Mouse (Mus musculus) forelimb bud, embryonic 11.5 days (tissue): ENCODE measurements at regions not wholly inside any gene's neighbourhood (a gene's known extent, or its start where the extent isn't known, plus 50 kb on each side); places are given as distances from the start of the nearest gene placed in this dataset.

Source experiments
- DNase-seq: peaks from one replicate; pipeline ENCODE4 v3.0.0-alpha.2; 2012; ENCODE audit warnings: low read depth, low spot score

DNA sequence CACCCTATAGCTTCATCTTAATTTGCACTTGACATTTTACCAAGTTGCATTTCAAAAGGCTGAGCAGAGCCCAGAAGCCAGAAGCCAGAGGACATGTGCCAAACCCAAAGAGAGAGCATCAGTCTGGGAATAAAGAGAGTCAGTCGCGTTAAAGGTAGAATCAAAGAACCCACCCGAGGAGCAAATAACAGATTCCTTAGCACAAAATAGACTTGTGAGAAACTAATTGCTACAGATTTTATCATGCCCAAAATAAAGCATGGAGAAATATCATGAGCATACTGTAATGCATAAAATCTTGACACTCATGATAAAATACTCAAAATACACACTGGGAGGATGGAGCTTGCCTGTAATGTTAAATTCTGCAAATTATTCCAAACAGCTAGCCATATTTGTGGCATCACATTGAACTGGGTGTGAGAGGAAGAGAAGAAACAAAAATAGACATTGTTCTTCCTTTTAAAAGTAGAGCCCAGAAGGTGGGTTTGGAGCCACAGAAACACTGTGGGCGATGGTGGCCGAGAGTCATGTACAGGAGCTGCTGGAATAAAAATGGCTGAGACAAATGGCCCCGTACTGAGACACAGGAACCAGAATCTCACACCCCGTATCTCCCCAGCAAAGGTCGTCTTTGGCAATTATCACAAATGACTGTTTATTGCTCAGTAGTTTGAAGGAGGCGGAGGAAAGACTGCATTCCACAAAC, 317.2 kb downstream of the Klf6 start:
- no peak for DNase-seq

GRCm38 (mm10) chr13:6189133-6189532, 327.9 kb downstream of the Klf6 start:
- DNase-seq = no peak

GRCm38 (mm10) chr13:6189566-6189965, 328.3 kb downstream of the Klf6 start:
- DNase-seq = no peak

- no peak for DNase-seq
These were observed 330.1 kb downstream of the Klf6 start for GRCm38 (mm10) chr13:6191186-6191914.

DNA sequence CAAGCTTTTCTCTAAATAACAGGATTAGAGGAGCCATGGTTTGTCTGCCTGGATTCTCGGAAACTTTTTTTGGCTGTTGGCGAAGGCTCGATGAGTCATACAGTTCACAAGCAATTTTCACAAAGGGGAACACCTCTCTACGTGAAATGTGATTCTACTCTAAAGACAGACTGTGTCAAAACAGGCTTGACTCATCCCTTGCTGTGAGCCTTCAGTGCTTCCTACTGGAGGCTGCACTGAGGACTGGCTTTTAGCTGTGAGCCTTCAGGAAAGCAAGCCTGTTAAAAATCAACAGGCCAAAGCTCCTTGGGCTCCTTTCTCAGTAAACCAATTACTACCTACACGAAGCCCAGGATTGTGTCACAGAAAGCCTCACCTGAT, 330.6 kb downstream of the Klf6 start:
- DNase-seq = no peak

DNA sequence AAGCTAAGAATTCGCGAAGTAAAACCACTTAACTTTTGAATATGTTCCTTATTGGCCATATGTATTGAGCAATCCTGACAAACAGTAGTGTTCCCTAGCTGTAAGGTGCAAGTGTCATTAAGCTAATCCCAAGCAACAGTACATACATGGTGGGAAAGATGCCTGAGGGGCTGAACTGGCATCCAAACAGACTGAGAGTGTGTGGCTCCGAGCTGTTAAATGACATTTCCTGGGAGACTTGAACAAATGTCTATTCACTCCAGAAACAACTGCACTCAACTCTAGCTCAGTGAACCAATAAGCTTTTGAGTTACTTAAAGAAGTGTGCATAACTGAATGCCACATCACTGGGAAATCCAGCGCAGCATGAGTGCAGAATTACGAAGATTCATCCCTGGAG, 335.4 kb downstream of the Klf6 start:
- no peak for DNase-seq

DNA sequence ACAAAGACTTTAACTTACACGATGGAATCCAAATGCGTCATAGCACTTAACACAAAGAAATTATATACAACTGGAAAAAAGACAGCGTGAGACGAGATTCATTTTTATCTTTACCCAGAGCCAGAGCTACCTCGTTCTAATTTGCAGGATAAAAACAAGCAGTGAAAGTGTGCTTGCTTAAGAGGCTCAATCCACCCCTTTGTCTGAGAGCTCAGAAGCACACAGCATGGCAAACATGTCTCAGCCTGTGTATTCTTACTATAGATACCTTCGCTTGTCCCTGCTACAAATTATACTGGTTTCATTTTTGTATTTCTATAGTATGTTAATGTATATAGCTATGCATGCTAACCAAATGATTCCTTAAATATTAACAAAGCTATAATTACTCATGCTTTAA, 337.8 kb downstream of the Klf6 start:
- no peak for DNase-seq

DNA sequence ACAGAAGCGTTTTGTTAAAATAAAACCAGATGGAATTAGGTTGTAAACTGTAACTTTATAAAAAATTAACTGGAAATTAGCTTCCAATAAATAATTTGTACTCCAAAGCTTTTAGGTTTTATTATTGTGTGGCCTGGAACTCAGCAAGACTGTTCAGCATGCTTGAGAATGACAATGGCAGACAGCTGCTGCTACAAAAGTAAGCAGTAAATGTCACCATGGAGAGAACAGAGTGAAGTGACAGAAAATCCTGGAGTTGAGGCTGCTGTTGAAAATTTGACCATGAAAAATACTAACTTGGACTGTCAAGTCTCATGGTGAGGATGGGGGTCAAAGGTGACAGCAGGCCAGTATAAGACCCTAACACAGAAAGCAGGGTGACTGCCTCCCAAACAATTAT, 340.2 kb downstream of the Klf6 start:
- DNase-seq = no peak

GRCm38 (mm10) chr13:6204801-6205200, 343.1 kb upstream of the Pitrm1 start:
- DNase-seq = no peak

GRCm38 (mm10) chr13:6212550-6212949, 335.4 kb upstream of the Pitrm1 start:
- DNase-seq = no peak

DNA sequence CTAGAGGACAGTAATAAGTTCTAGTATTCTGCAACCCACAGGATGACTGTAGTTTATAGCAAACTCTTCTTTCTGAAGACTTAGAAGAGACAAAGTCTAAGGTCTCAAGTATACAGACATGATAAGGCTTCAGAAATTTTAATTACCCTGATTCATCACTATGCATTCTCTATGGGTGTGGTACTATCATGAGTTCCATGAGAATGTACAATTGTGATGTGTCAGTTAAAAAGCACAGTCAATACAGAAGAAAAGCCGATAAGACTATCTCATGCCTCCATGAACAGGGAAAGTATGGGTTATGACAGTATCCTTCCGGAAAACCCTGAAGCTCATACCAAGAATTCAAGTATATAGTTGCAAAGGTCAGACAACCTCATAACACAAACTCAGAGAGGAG, 333.8 kb upstream of the Pitrm1 start:
- no peak for DNase-seq

- DNase-seq = no peak
These were observed 321.8 kb upstream of the Pitrm1 start for GRCm38 (mm10) chr13:6226087-6226643.

GRCm38 (mm10) chr13:6228278-6228677, 319.7 kb upstream of the Pitrm1 start:
- no peak for DNase-seq

DNA sequence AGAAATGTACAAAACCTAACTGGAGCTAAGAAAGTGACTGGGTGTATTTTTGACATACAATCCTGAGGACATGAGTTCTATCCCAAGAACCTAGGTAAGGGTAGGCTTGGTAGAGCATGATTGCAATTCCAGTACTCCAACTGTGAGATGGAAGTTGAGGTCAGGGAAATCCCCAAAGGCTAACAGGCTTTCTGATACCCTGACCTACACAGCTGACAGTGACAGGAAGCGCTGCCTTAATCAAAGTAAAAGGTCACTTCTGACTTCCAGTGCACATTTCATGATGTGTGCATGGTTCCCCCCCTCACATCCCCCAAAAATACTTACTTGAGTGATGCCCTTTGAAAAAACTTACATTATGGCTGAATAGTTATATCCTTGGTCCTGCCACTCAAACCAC, 312.6 kb upstream of the Pitrm1 start:
- no peak for DNase-seq

GRCm38 (mm10) chr13:6236503-6236902, 311.4 kb upstream of the Pitrm1 start:
- no peak for DNase-seq

DNA sequence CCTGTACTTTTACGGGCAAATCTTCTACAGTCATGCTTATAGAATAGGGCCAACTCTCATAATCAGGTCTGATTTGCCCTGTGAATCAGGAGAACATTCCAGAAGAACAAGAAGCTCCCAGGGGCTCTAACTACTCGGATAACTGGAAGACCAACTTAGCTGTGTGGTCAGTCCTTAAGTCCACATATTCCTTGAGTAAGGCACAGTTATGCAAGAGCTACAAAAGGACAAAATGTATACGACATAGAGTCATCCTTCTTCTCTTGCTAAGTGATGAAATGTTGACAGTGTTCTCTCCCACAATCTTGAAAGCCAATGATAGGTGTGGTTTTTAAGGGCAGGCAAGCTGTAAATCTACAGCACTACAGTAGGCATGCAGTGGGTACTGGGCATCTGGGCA, 310.7 kb upstream of the Pitrm1 start:
- DNase-seq = no peak

DNA sequence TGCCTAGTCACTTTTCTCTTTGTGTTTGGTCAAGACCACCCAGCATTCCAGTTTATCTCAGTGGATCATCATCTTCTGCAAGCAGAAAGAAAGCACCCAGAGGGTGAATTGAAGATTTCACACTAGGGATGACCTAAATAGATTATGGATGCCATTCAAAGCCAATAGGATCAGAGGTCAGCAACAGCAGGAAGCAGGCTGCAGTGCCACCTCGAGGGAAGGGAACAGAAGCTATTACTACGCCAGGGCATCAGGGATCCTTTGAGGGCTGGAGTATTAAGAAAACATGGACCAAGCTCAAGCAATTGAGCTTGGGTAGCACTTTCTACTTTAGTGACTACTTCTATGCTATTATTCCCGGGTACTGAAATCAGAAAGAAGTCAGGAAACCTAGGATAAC, 307.1 kb upstream of the Pitrm1 start:
- no peak for DNase-seq

GRCm38 (mm10) chr13:6241472-6242123, 306.4 kb upstream of the Pitrm1 start:
- DNase-seq = no peak

GRCm38 (mm10) chr13:6250106-6250505, 297.8 kb upstream of the Pitrm1 start:
- no peak for DNase-seq

DNA sequence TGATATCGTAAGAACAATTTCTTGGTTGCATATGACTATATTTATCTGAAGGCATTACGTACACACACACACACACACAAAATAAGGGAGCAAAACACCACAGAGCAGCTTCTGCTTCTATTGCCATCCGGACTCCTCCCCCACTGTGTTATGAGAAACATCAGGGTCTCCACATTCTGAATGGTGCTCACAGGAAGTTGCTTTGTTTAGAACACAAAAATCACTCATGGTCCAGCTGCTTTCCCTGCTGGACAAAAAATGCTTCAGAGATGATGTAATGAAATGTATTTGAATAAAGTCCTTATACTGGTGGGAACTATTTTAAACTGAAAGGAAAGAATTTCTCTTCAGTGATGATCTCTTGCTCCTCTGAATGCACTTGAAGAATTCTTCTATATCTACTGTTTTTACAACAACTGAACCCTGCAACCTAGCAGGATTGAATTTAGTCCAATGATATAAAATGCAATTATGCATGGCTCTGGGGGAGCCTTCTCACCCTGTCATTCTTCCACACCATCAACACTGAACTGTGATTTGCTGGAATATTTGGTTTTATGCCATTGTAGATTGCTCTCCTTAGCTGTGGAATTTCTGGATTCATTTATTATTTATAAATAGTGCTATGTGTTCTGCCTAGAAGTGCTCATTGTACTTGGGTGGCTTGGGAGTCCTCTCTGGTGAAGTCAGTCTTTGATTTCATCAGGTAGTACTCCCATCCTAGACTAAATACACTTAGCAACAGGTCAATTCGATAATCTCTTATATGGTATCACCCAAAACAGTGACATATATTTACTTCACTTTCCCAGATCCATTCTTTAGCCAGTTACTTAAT, 296.7 kb upstream of the Pitrm1 start:
- DNase-seq = peak; percentile 5

- no peak for DNase-seq
These were observed 295.8 kb upstream of the Pitrm1 start for GRCm38 (mm10) chr13:6252100-6252499.

- DNase-seq = no peak
These were observed 292.6 kb upstream of the Pitrm1 start for GRCm38 (mm10) chr13:6255303-6255702.
